Mouse (Mus musculus): ENCODE measurements around the gene Mrpl20.

DNA sequence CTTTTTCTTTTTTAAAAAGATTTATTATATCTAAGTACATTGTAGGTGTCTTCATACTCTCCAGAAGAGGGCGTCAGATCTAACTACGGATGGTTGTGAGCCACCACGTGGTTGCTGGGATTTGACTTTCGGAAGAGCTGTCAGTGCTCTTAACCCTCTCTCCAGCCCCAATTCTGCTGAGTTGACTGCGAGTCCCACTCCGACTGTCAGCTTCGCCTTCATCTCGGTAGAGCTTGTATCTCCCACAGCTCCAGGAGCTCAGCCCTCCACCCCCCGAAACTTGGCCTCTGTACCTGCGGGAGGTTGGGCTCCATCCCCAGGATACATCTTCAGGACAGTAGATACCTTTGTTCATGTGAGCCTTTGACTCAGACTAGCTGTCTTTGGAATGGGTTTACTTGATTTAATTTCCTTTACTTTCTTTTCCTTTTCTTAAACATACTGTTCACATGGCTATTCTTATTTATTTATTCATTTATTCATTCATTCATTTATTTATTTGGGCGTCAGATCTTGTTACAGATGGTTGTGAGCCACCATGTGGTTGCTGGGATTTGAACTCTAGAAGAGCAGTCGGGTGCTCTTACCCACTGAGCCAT, at the start of gene Mrpl20:
- TF ChIP-seq POLR2A (IDR thresholded peaks at IDR 0.05; ENCODE audit: borderline replicate concordance, extremely low read depth, insufficient read depth, insufficient read length, poor library complexity, severe bottlenecking) (no peak), CTCF (IDR thresholded peaks at IDR 0.05; ENCODE audit: borderline replicate concordance, extremely low read depth, insufficient read depth, insufficient read length) (no peak)

All from brain, embryonic 14.5 days (tissue).